Comparison of ENCODE assay signal across 32 mouse cellular contexts in the genomic region with DNA sequence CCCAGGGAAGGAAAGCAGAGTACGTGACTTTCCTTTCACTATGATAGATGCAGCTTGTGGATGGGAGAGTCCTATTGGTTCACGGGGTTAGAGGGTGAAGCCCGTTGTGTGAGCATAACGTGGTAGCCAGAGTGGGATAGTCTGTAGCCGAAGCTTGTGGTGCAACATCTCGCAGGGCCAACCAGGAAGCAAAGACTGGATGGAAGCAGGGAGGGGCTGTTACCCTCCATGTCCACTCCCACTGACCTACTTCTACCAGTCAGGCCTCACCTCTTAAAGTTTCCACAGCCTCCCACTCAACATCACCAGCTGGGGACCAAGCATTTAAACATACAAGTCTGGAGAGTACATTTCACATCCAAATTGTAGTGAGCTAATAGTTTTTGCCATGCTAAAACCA. TPM values are rescaled to one million over a fixed set of nuclear protein-coding genes. Genes with fewer than 3 reads are reported as not detected.
DNase-seq lines count a peak whose midpoint lies in the region; ATAC-seq and TF ChIP-seq lines count a peak whose summit lies in the region.
"Had no signal": no experiment of that assay in that cellular context is flagged by ENCODE, and none has a peak within 500 bp of the region (broad histone marks: within the 10 kb centered on the region; RNA-seq: fewer than 3 reads in every experiment).

No protein-coding gene starts in this region.

- no peak overlapping the region for H3K4me2 ChIP-seq in lung, postnatal 0 days (replicated peaks; ENCODE audit: low read depth, low read length)
- H3K4me2 ChIP-seq: embryonic facial prominence, embryonic 15.5 days; heart, embryonic 15.5 days; intestine, embryonic 15.5 days; liver, embryonic 15.5 days had no signal

- TF ChIP-seq CTCF in lung, adult 2 months (IDR thresholded peaks at IDR 0.05; ENCODE audit: insufficient read depth, low read length), result no peak
- no peak for TF ChIP-seq CTCF in lung, postnatal 0 days (IDR thresholded peaks at IDR 0.05)

- TF ChIP-seq EP300 in lung, postnatal 0 days (IDR thresholded peaks at IDR 0.05), result no peak

- no peak overlapping the region for H3K27ac ChIP-seq in lung, postnatal 0 days (ENCODE audit: low read length)
- H3K27ac ChIP-seq: embryonic facial prominence, embryonic 15.5 days; heart, embryonic 15.5 days; hindbrain, embryonic 10.5 days; intestine, embryonic 15.5 days; liver, embryonic 15.5 days; macrophage; midbrain, embryonic 10.5 days had no signal

- H3K9me3 ChIP-seq in lung, postnatal 0 days (ENCODE audit: low read length), result no peaks in the 10 kb centered on the region
- H3K9me3 ChIP-seq: embryonic facial prominence, embryonic 15.5 days; heart, embryonic 15.5 days; hindbrain, embryonic 10.5 days; intestine, embryonic 15.5 days; liver, embryonic 15.5 days; midbrain, embryonic 10.5 days had no signal

- H3K4me3 ChIP-seq in lung, adult 2 months (replicated peaks; ENCODE audit: extremely low read depth, low read depth, low read length), result no peak overlapping the region
- no peak overlapping the region for H3K4me3 ChIP-seq in lung, postnatal 0 days (ENCODE audit: low read depth, low read length)
- H3K4me3 ChIP-seq: embryonic facial prominence, embryonic 15.5 days; heart, embryonic 15.5 days; hindbrain, embryonic 10.5 days; intestine, embryonic 15.5 days; liver, embryonic 15.5 days; midbrain, embryonic 10.5 days had no signal

- peak; percentile 47 to 74 for DNase-seq in heart, adult 18-20 months
- no peak for DNase-seq in heart, postnatal 36 days
- peak; percentile 69 to 76 for DNase-seq in lung, adult 18-20 months
- no peak for DNase-seq in lung, adult 2 months
- peak; percentile 68 for DNase-seq in lung, postnatal 0 days (ENCODE audit: low spot score)
- peak; percentile 37 for DNase-seq in skeletal muscle tissue, adult 2 months (ENCODE audit: low read depth, low spot score)
- DNase-seq: adrenal gland, adult 8-10 months; B cell, adult 2 months; cerebellum, adult 8-10 months; cerebellum, postnatal 36 days; gastrocnemius, postnatal 36 days; left cerebral cortex, postnatal 4 days; liver; thymus, adult 18-20 months; thymus, postnatal 4 days had no signal

- no peaks in the 10 kb centered on the region for H3K36me3 ChIP-seq in lung, postnatal 0 days (ENCODE audit: insufficient read depth, low read length)
- H3K36me3 ChIP-seq: embryonic facial prominence, embryonic 15.5 days; G1E; heart, embryonic 15.5 days; hindbrain, embryonic 10.5 days; intestine, embryonic 15.5 days; liver, embryonic 15.5 days; midbrain, embryonic 10.5 days had no signal

- ATAC-seq in lung, postnatal 0 days, result no peak
- no peak for ATAC-seq in cerebellum, adult (ENCODE audit: insufficient number of reproducible peaks, low FRiP score, low TSS enrichment)
- ATAC-seq: forebrain, embryonic 16.5 days; hindbrain, embryonic 16.5 days; intestine, embryonic 15.5 days had no signal

- H3K27me3 ChIP-seq in lung, postnatal 0 days (replicated peaks; ENCODE audit: insufficient read depth, low read length), result no peaks in the 10 kb centered on the region
- H3K27me3 ChIP-seq: CH12.LX; embryonic facial prominence, embryonic 15.5 days; heart, embryonic 15.5 days; intestine, embryonic 15.5 days; liver, embryonic 15.5 days had no signal

- H3K4me1 ChIP-seq in lung, adult 2 months (ENCODE audit: control insufficient read depth, insufficient read depth, low read length), result peaks cover 26% of the 10 kb centered on the region
- H3K4me1 ChIP-seq in lung, postnatal 0 days (ENCODE audit: insufficient read depth, low read depth, low read length), result peaks cover 42% of the 10 kb centered on the region
- H3K4me1 ChIP-seq: liver, embryonic 15.5 days had no signal

- no peak for TF ChIP-seq POLR2A in lung, adult 2 months (IDR thresholded peaks at IDR 0.05; ENCODE audit: borderline replicate concordance, extremely low read depth, low read depth, low read length)

- no peak overlapping the region for H3K9ac ChIP-seq in lung, postnatal 0 days (replicated peaks; ENCODE audit: low read depth)
- H3K9ac ChIP-seq: embryonic facial prominence, embryonic 15.5 days; heart, embryonic 15.5 days; intestine, embryonic 15.5 days; liver, embryonic 15.5 days had no signal

- intact Hi-C loops in heart, postnatal 36 days (cut with DNase I), result loop anchor here (5.0 kb wide), 1 partner anchor 107 kb away; no protein-coding TSS in a partner anchor

- 60% methylated on average over 6 of the region's 6 CpGs for WGBS in lung, adult 2 months
- WGBS in lung, postnatal 0 days, result 74% methylated on average over 6 of the region's 6 CpGs

RNA-seq across cellular contexts. Expression of a gene that starts 31.7 kb away (rescaled TPM):
- total RNA-seq in heart, adult 18-20 months (2021), result not detected
- total RNA-seq in heart, postnatal 36 days (2021), result not detected
- 0.40 and 0.43 TPM in 2 replicates for polyA plus RNA-seq in lung, adult 2 months (2012; rRNA removed)
- 0.55 and 0.79 TPM in 2 replicates for polyA plus RNA-seq in lung, postnatal 0 days (2015; fragmentation: Nextera tagmentation; extraction: Ambion mirVana)
- total RNA-seq: adrenal gland, adult 8-10 months; CH12.LX; gastrocnemius, postnatal 36 days; midbrain, postnatal 0 days had no signal
- polyA plus RNA-seq: forebrain, embryonic 16.5 days; G1E; heart, embryonic 15.5 days; hindbrain, embryonic 10.5 days; hindbrain, embryonic 16.5 days; kidney, embryonic 14.5 days; liver, embryonic 15.5 days; macrophage; midbrain, embryonic 10.5 days; neural tube, embryonic 14.5 days; small intestine, adult 2 months; stomach, embryonic 16.5 days had no signal

Comparison
In these comparisons a context has a peak if more than half of its experiments do, and no peak if none do; other contexts are left out.
1. DNase-seq: peak in heart, adult 18-20 months (2 of 2), lung, adult 18-20 months (2 of 2), lung, postnatal 0 days (single experiment) and skeletal muscle tissue, adult 2 months (single experiment); none in heart, postnatal 36 days (0 of 2) and lung, adult 2 months (single experiment).